Mouse (Mus musculus) heart, postnatal 4 days (tissue): ENCODE results near the gene Vmn2r56. TPM values are rescaled to one million over a fixed set of nuclear protein-coding genes. Genes with fewer than 3 reads are reported as not detected.
"Not testable (repeated sequence)": the region's sequence is repeated elsewhere in the genome, so short reads cannot be mapped to it uniquely, and the experiment has no call there.

Source experiments
- DNase-seq: peaks from one replicate; pipeline ENCODE4 v3.0.0; 2021
- total RNA-seq, 2 experiments: library from RNA; stranded (reverse); gene quantifications; 2 replicates each; pipeline ENCODE4 v1.2.3; 2021

Gene Vmn2r56
- total RNA-seq, result under 1 TPM in 1 of 2 experiments, not detected in 1; 0.02 TPM

DNA sequence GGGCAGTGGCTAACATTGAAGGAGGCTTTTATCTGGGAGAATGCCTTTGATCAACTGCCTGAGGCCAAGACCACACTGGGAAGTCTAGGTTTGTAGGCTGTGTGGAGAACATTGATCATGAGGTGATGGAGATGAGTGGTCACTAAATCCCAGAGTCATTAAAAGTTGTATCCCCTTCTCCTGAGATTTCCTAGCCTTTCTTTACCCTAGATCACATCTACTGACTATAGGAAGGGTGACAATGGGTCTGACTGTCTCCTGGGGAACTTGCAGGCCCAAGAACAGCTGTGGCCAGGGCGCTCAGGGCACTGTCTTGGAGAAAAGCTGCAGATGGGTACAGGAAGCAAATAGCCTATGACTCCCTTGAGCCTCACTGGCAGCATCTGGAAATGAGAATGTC, at the start of gene Vmn2r56:
TSS of gene Vmn2r56 (minus strand) at position 101 of the 400 bp plus-strand sequence.
- DNase-seq, result no peak

DNA sequence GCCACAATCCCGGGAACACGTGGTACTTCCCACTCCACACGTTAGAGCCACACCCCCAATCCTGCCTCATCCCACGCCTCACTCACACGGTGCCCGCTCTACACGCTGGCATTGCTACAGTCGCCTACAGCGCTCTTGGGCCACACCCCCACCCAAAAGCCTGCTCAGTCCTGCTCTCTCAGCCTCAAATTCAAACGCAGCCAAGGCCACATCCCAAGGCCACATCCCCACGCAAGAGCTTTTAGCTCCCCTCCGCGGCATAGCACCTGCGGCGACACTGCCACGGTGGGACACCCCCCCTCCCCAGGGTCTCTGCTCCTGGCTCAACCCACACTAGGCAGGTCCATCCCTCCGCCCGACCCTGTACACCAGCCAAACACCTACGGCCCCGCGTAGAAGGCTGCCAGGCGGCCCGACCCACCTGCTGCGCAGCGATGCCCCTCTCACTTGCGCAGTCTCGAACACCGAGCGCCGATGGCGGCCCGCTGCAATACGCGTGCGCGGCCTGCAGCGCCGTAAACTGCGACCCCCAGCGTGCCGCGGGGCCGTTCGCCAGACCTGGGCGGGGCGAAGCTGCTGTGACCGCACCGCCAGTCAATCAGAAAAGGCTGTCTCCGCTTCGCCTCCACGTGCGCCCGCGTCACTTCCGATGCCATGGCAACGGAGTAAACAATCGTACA, 45.5 kb upstream of the Vmn2r56 start:
- peak; percentile 88 for DNase-seq

DNA sequence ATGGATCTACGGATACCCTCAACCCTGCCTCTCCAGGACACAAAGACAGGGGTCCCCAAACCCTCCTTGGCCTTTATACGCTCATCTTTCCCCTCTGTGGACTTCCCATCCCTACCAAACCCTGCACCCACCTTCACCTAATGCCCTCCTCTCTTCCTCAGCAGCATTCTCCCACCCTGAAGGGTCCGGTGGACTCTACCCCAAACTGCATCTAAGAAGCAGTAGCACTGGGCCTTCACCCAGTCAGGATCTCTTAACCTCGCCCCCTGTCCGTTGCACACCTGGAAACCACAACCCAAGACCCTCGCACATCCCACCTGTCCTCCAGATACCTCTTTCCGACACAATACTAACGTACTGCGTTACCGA, 45.0 kb upstream of the Vmn2r56 start:
- DNase-seq, result no peak

DNA sequence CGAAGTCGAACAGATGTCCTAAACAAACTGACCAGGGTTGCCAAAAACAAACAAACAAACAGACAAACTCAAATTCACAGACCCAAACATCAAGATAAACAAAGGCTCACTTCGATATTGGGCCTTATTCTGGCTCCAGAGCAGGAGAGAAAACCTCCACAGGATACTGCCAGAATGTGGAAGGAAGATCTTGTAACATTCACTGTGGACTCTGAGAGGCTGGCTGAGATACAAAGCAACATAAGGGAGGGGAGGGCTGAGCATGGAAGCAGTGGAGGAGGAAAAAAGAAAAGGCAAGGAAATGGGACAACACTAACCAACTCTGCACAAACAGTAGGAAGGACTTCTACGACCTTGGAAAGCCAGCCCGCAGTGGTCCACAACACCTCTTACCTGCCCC, 44.3 kb upstream of the Vmn2r56 start:
- DNase-seq, result no peak

DNA sequence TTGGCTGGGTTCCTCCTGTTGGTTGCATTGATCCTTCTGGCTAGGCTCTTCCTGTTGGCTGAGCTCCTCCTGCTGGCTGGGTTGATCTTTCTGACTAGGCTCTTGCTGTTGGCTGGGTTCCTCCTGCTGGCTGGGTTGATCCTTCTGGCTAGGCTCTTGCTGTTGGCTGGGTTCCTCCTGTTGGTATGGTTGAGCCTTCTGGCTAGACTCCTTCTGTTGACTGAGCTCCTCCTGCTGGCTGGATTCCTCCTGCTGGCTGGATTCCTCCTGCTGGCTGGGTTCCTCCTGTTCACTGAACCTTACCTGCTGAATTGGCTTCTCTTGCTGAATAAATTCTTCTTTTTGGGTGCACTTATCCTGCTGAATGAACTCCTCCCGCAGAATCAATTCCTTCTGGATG, 39.8 kb upstream of the Vmn2r56 start:
- DNase-seq, result no peak

DNA sequence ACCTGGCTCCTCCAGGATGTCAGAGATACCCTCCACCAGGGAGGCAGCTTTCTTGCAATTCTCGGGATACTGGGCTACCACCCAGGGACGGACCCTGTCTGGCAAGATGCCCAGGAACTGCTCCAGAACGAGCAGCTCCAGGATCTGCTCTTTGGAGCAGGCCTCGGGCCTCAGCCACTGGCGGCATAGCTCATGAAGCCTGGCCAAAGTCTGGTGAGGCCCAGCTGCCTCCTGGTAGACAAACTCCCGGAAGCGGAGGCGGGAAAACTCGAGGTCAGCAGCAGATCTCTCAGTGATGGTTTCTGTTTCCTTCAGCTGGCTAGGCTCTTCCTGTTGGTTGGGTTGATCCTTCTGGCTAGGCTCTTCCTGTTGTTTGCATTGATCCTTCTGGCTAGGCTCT, 39.3 kb upstream of the Vmn2r56 start:
- DNase-seq, result no peak

DNA sequence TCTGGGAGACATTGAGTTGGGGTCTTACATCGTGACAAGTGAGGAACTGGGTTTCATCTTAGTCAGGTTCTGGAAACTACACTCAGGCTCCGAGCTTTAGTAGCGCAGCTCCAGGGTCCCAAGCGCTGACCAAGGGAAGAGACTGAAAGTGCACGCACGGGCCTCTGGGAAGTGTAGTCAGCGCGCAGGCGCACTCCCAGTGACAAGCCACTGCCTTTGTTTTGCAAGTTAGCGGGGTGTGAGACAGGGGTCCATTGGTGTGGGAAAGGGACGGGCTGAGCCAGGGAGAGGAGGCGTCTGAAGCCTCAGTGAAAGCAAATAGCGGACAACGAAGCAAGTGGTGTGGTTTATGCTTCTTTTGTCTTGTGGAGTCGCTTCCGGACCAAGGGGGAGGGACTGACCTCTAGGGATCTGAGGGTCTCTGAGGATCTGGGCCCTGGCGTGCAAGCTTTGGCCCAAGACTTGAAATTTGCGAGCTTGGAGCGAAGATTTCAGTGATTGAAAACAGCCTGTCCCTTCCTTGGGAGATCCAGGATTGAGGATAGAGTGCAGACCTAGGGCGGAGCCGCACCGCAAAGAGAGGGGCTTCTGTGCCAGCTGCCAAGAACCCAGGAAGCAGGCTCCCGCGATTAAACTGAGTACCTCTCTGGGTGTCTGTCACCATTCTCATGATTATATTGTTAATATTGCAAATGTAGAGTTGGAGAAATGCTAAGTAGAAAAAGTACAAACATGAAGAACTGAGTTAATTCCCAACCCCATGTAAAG, 14.8 kb upstream of the Vmn2r56 start:
- no peak for DNase-seq

DNA sequence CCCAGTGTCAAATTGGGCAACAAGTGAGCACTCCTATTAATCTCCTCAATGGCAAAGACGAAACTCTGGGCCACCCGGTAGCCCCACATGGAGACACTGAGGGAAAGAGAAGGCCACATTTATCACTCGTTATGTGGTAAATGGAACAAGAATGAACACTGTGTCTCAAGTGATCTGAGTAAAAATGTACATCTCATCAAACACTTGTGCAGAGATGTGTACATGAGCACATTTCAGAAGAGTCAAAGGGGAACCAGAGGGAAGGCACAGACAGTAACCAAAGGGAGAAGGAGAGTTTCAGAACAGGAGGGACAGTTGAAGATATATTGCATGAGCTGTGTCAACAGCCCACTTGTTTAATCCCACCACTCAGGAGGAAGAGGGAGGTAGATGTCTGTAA, 49.9 kb downstream of the Vmn2r56 start, which contains the start of gene Vmn2r55:
TSS of gene Vmn2r55 (minus strand) at position 101 of the 400 bp plus-strand sequence.
- DNase-seq, result not testable (repeated sequence)

DNA sequence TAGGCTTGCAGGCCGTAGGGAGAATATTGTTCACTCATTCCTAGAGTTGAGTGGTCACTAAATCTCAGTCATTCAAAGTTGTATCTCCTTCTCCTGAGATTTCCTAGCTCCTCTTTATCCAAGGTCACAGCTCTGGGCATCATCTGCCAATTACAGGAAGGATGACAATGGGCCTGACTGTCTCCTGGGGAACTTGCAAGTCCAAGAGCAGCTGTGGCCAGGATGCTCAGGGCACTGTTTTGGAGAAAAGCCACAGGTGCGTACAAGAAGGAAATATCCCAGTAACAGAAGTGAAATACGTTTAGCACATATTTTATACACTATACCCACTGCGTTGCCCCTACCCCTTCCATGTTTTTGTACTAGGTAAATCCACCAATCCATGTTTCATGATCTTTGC, 94.6 kb downstream of the Vmn2r56 start, which contains the start of gene Vmn2r54:
TSS of gene Vmn2r54 (minus strand) at position 101 of the 400 bp plus-strand sequence.
- not testable (repeated sequence) for DNase-seq

Other genes starting within 250 kb of the Vmn2r56 start
- not detected for gene 2900092C05Rik, start 222.5 kb downstream of the Vmn2r56 start, total RNA-seq
- gene Vmn2r53, start 126.2 kb downstream of the Vmn2r56 start, total RNA-seq, result under 1 TPM; under 0.01 to 0.05 TPM
- gene Vmn2r54, start 94.7 kb downstream of the Vmn2r56 start, total RNA-seq, result not detected
- gene Vmn2r55, start 50.0 kb downstream of the Vmn2r56 start, total RNA-seq, result not detected
- 1 to 10 TPM; 4.0 to 4.6 TPM for gene Zscan18, start 68.6 kb upstream of the Vmn2r56 start, total RNA-seq
- 10 to 100 TPM in 1 of 2 experiments, 1 to 10 TPM in 1; 9.2 to 10.3 TPM for gene Zfp329, start 83.9 kb upstream of the Vmn2r56 start, total RNA-seq
- 10 to 100 TPM; 21.5 to 22.4 TPM for gene Zfp110, start 99.8 kb upstream of the Vmn2r56 start, total RNA-seq
- 1 to 10 TPM; 3.3 to 4.3 TPM for gene Zfp128, start 146.2 kb upstream of the Vmn2r56 start, total RNA-seq
- gene Zscan22, start 162.8 kb upstream of the Vmn2r56 start, total RNA-seq, result 1 to 10 TPM; 7.1 to 7.3 TPM
- 100 to 1,000 TPM; 857 to 895 TPM for gene Rps5, start 187.3 kb upstream of the Vmn2r56 start, total RNA-seq
- under 1 TPM; 0.38 to 0.67 TPM for gene Rnf225, start 192.4 kb upstream of the Vmn2r56 start, total RNA-seq
- gene Zfp324, start 230.8 kb upstream of the Vmn2r56 start, total RNA-seq, result 1 to 10 TPM; 4.9 to 5.4 TPM
- 1 to 10 TPM; 3.3 to 4.3 TPM for gene Zfp446, start 242.8 kb upstream of the Vmn2r56 start, total RNA-seq